Mouse (Mus musculus): ENCODE measurements at regions not wholly inside any gene's neighbourhood (a gene's known extent, or its start where the extent isn't known, plus 50 kb on each side); places are given as distances from the start of the nearest gene placed in this dataset.
A peak's percentile ranks its signal among the peaks of the same experiment; 100 is the strongest.

GRCm38 (mm10) chr3:139985830-139986481, 780.5 kb downstream of the Stpg2 start:
- H3K4me1 ChIP-seq (ENCODE audit: control insufficient read depth, insufficient read depth, low read length) = no peaks in the 10 kb centered on the region
- no peak overlapping the region for H3K4me2 ChIP-seq (ENCODE audit: low read depth, low read length)
- H3K4me3 ChIP-seq (ENCODE audit: low read depth, low read length) = no peak overlapping the region
- H3K9me3 ChIP-seq (ENCODE audit: control insufficient read depth, low read length) = no peaks in the 10 kb centered on the region
- no peaks in the 10 kb centered on the region for H3K36me3 ChIP-seq (ENCODE audit: control insufficient read depth, insufficient read depth, low read length)
- no peak overlapping the region for H3K9ac ChIP-seq (ENCODE audit: low read depth, low read length)
- ATAC-seq (ENCODE audit: low read depth) (no peak), DNase-seq (ENCODE audit: low spot score) (peak; percentile 10)
- H3K27ac ChIP-seq (replicated peaks; ENCODE audit: low read depth, low read length) = no peak overlapping the region
- no peaks in the 10 kb centered on the region for H3K27me3 ChIP-seq (replicated peaks; ENCODE audit: control insufficient read depth, insufficient read depth, low read length)
- 55% methylated on average over 4 of the region's 4 CpGs for WGBS

DNA sequence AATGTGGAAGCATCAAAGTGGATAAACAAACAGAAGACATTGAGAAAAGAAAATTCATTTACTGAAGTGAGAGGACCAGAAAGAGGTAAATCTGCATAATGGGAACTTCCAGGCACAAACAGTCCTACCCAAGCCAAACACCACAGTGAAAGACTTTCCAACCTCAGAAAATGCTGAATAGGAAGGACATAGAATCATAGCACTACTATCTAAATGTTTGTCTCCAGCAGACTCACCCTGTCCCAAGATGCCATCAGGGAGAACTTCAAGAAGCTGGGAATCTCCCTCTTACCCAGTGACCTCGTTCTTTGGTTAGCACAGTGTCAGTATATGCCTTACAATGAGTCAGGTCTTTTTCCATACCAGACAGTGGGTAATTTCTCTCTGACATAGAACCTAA, 783.4 kb downstream of the Stpg2 start:
- H3K9me3 ChIP-seq (ENCODE audit: control insufficient read depth, low read length) = no peaks in the 10 kb centered on the region
- WGBS = 65% methylated on average over 1 of the region's 1 CpGs
- no peak overlapping the region for H3K4me2 ChIP-seq (ENCODE audit: low read depth, low read length)
- no peaks in the 10 kb centered on the region for H3K36me3 ChIP-seq (ENCODE audit: control insufficient read depth, insufficient read depth, low read length)
- H3K4me1 ChIP-seq (ENCODE audit: control insufficient read depth, insufficient read depth, low read length) = no peaks in the 10 kb centered on the region
- H3K27me3 ChIP-seq (replicated peaks; ENCODE audit: control insufficient read depth, insufficient read depth, low read length) = no peaks in the 10 kb centered on the region
- ATAC-seq (ENCODE audit: low read depth) = no peak
- no peak for DNase-seq (ENCODE audit: low spot score)
- H3K9ac ChIP-seq (ENCODE audit: low read depth, low read length) = no peak overlapping the region
- no peak overlapping the region for H3K27ac ChIP-seq (replicated peaks; ENCODE audit: low read depth, low read length)
- H3K4me3 ChIP-seq (ENCODE audit: low read depth, low read length) = no peak overlapping the region

GRCm38 (mm10) chr3:139989380-139989779, 783.9 kb downstream of the Stpg2 start:
- H3K4me1 ChIP-seq (ENCODE audit: control insufficient read depth, insufficient read depth, low read length) = no peaks in the 10 kb centered on the region
- H3K27ac ChIP-seq (replicated peaks; ENCODE audit: low read depth, low read length) = no peak overlapping the region
- H3K27me3 ChIP-seq (replicated peaks; ENCODE audit: control insufficient read depth, insufficient read depth, low read length) = no peaks in the 10 kb centered on the region
- no peak for ATAC-seq (ENCODE audit: low read depth)
- H3K9me3 ChIP-seq (ENCODE audit: control insufficient read depth, low read length) = no peaks in the 10 kb centered on the region
- no peak overlapping the region for H3K4me2 ChIP-seq (ENCODE audit: low read depth, low read length)
- no peak overlapping the region for H3K4me3 ChIP-seq (ENCODE audit: low read depth, low read length)
- H3K36me3 ChIP-seq (ENCODE audit: control insufficient read depth, insufficient read depth, low read length) = no peaks in the 10 kb centered on the region
- no peak for DNase-seq (ENCODE audit: low spot score)
- no peak overlapping the region for H3K9ac ChIP-seq (ENCODE audit: low read depth, low read length)

- Histone ChIP-seq H3K27me3 (replicated peaks; ENCODE audit: control insufficient read depth, insufficient read depth, low read length) (no peaks in the 10 kb centered on the region), H3K4me2 (ENCODE audit: low read depth, low read length) (no peak overlapping the region), H3K9ac (ENCODE audit: low read depth, low read length) (no peak overlapping the region), H3K9me3 (ENCODE audit: control insufficient read depth, low read length) (no peaks in the 10 kb centered on the region), H3K4me1 (ENCODE audit: control insufficient read depth, insufficient read depth, low read length) (no peaks in the 10 kb centered on the region), H3K4me3 (ENCODE audit: low read depth, low read length) (no peak overlapping the region), H3K27ac (replicated peaks; ENCODE audit: low read depth, low read length) (no peak overlapping the region), H3K36me3 (ENCODE audit: control insufficient read depth, insufficient read depth, low read length) (no peaks in the 10 kb centered on the region)
- no peak for DNase-seq (ENCODE audit: low spot score)
- WGBS = 78% methylated on average over 2 of the region's 2 CpGs
- ATAC-seq (ENCODE audit: low read depth) = no peak
Observed at GRCm38 (mm10) chr3:140012522-140012921, 807.0 kb downstream of the Stpg2 start.

GRCm38 (mm10) chr3:140034101-140034500, 828.6 kb downstream of the Stpg2 start:
- Histone ChIP-seq H3K9me3 (ENCODE audit: control insufficient read depth, low read length) (no peaks in the 10 kb centered on the region), H3K9ac (ENCODE audit: low read depth, low read length) (no peak overlapping the region), H3K4me2 (ENCODE audit: low read depth, low read length) (no peak overlapping the region), H3K4me1 (ENCODE audit: control insufficient read depth, insufficient read depth, low read length) (no peaks in the 10 kb centered on the region), H3K4me3 (ENCODE audit: low read depth, low read length) (no peak overlapping the region), H3K36me3 (ENCODE audit: control insufficient read depth, insufficient read depth, low read length) (no peaks in the 10 kb centered on the region), H3K27me3 (replicated peaks; ENCODE audit: control insufficient read depth, insufficient read depth, low read length) (no peaks in the 10 kb centered on the region), H3K27ac (replicated peaks; ENCODE audit: low read depth, low read length) (no peak overlapping the region)
- DNase-seq (ENCODE audit: low spot score) (no peak), ATAC-seq (ENCODE audit: low read depth) (no peak)
- WGBS = 79% methylated on average over 3 of the region's 3 CpGs

DNA sequence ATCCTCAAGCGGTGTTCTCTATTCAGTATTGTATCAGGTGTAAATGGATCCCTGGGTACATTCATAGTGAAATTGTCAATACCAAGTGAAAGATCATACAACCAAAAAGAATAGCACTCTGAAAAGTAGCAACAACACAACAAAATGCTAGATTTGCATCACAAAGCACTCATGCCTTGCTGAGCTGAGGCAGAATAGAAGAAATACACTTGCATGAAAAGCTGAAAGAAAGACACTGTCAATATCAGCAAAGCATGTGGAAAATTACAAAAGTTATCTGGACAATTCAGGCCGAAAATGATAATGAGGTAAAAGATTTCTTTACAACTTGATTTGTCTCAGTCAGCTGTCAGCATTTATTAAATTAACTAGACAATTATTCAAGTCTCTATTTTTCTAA, 829.6 kb downstream of the Stpg2 start:
- Histone ChIP-seq H3K4me2 (ENCODE audit: low read depth, low read length) (no peak overlapping the region), H3K27ac (replicated peaks; ENCODE audit: low read depth, low read length) (no peak overlapping the region), H3K4me1 (ENCODE audit: control insufficient read depth, insufficient read depth, low read length) (no peaks in the 10 kb centered on the region), H3K9ac (ENCODE audit: low read depth, low read length) (no peak overlapping the region), H3K27me3 (replicated peaks; ENCODE audit: control insufficient read depth, insufficient read depth, low read length) (no peaks in the 10 kb centered on the region), H3K36me3 (ENCODE audit: control insufficient read depth, insufficient read depth, low read length) (no peaks in the 10 kb centered on the region), H3K9me3 (ENCODE audit: control insufficient read depth, low read length) (no peaks in the 10 kb centered on the region), H3K4me3 (ENCODE audit: low read depth, low read length) (no peak overlapping the region)
- DNase-seq (ENCODE audit: low spot score) = no peak
- ATAC-seq (ENCODE audit: low read depth) = no peak
- WGBS = 87% methylated on average over 2 of the region's 2 CpGs

DNA sequence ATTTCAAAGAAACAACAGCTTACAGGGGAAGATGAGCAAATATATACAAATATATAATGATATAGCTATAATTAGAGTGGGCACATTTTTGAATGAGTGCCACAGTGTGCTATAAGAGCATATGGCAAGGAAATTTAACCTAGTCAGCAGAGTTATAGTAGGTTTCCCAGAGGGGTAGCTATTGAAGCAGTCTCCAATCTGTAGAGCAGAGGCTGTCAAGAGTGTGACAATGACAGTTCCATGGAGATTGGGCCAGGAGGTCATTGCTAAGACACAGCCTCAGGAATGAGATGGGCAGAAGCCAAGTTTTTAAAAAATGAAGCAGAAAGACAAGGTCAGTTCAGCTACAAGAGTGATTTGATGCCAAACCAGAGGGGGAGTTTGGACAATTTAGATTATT, 839.4 kb downstream of the Stpg2 start:
- ATAC-seq (ENCODE audit: low read depth) (no peak), DNase-seq (ENCODE audit: low spot score) (no peak)
- Histone ChIP-seq H3K4me2 (ENCODE audit: low read depth, low read length) (no peak overlapping the region), H3K27ac (replicated peaks; ENCODE audit: low read depth, low read length) (no peak overlapping the region), H3K36me3 (ENCODE audit: control insufficient read depth, insufficient read depth, low read length) (no peaks in the 10 kb centered on the region), H3K9me3 (ENCODE audit: control insufficient read depth, low read length) (no peaks in the 10 kb centered on the region), H3K4me3 (ENCODE audit: low read depth, low read length) (no peak overlapping the region), H3K9ac (ENCODE audit: low read depth, low read length) (no peak overlapping the region), H3K4me1 (ENCODE audit: control insufficient read depth, insufficient read depth, low read length) (no peaks in the 10 kb centered on the region), H3K27me3 (replicated peaks; ENCODE audit: control insufficient read depth, insufficient read depth, low read length) (no peaks in the 10 kb centered on the region)

- Histone ChIP-seq H3K9me3 (ENCODE audit: control insufficient read depth, low read length) (no peaks in the 10 kb centered on the region), H3K4me1 (ENCODE audit: control insufficient read depth, insufficient read depth, low read length) (no peaks in the 10 kb centered on the region), H3K4me3 (ENCODE audit: low read depth, low read length) (no peak overlapping the region), H3K36me3 (ENCODE audit: control insufficient read depth, insufficient read depth, low read length) (no peaks in the 10 kb centered on the region), H3K27me3 (replicated peaks; ENCODE audit: control insufficient read depth, insufficient read depth, low read length) (no peaks in the 10 kb centered on the region), H3K27ac (replicated peaks; ENCODE audit: low read depth, low read length) (no peak overlapping the region), H3K4me2 (ENCODE audit: low read depth, low read length) (no peak overlapping the region), H3K9ac (ENCODE audit: low read depth, low read length) (no peak overlapping the region)
- ATAC-seq (ENCODE audit: low read depth) (no peak), DNase-seq (ENCODE audit: low spot score) (no peak)
- WGBS = 31% methylated on average over 1 of the region's 1 CpGs
Observed at GRCm38 (mm10) chr3:140054634-140055033, 849.1 kb downstream of the Stpg2 start.

DNA sequence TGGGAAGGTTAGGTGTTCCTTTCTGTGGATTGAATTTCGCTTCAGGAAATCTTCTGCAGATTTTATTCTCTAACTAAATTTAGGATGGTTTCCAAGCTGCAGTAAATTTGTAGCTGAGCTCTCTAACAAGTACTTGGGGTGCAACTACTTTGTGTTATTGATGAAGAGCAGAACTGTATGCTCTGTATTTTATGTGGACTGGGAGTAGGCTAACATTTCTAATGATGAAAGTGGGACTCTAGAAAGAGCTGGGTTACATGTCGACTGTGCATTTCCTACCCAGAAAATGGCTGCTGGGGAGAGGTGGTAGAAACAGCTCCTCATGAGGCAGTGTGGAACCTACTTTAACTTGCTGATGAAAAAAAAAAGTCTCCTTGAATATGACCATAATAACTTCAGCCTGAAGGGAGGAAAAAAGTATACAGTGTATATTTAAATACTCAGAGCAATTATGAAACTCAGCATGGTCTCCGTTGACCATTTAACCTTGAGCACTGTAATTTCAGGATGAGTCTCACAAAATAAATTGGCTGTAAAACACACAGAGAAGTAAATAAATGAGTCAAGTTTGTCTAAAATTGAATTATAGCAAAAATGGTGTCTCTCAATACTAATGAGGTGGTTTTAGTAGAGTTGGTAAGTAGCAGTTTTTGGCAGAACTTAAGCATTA, 852.6 kb downstream of the Stpg2 start:
- no peak overlapping the region for H3K9ac ChIP-seq (ENCODE audit: low read depth, low read length)
- no peak for DNase-seq (ENCODE audit: low spot score)
- no peaks in the 10 kb centered on the region for H3K36me3 ChIP-seq (ENCODE audit: control insufficient read depth, insufficient read depth, low read length)
- H3K4me1 ChIP-seq (ENCODE audit: control insufficient read depth, insufficient read depth, low read length) = no peaks in the 10 kb centered on the region
- ATAC-seq (ENCODE audit: low read depth) = no peak
- no peaks in the 10 kb centered on the region for H3K9me3 ChIP-seq (ENCODE audit: control insufficient read depth, low read length)
- WGBS = 77% methylated on average over 3 of the region's 3 CpGs
- no peak overlapping the region for H3K27ac ChIP-seq (replicated peaks; ENCODE audit: low read depth, low read length)
- no peaks in the 10 kb centered on the region for H3K27me3 ChIP-seq (replicated peaks; ENCODE audit: control insufficient read depth, insufficient read depth, low read length)
- H3K4me2 ChIP-seq (ENCODE audit: low read depth, low read length) = no peak overlapping the region
- H3K4me3 ChIP-seq (ENCODE audit: low read depth, low read length) = no peak overlapping the region

Measured in embryonic facial prominence, embryonic 14.5 days (tissue).